Mouse (Mus musculus) liver, postnatal 0 days (tissue): ENCODE data around the gene Psmg1.

Experiments used
- CTCF ChIP-seq: sonication (generic); IDR thresholded peaks from 2 replicates; pipeline ENCODE4 v1.5.1; 2016; ENCODE audit warnings: antibody characterized with exemption, low read depth
- EP300 ChIP-seq: IDR thresholded peaks from 2 replicates; pipeline ENCODE4 v1.6.1; 2016; ENCODE audit warnings: antibody characterized with exemption, low read depth, mild to moderate bottlenecking

DNA sequence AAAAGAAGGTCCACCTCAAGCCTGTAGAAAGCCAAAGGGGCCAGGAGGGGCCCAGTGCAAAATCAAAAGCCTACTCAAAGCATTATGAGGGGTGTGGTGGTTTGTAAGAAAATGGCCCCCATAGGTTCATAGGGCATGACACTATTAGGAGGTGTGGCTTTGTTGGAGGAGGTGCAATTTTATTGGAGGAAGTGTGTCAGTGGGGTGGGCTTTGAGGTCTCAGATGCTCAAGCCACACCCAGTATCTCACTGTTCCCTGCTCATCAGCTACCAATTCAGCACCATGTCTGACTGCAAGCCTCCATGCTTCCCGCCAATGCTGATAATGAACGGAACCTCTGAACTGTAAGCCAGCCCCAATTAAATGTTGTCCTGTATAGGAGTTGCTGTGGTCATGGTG, 39.3 kb downstream of the Psmg1 start:
- TF ChIP-seq CTCF (no peak), EP300 (no peak)
